Mouse (Mus musculus): ENCODE data around the gene Haus5. TPM values are rescaled to one million over a fixed set of nuclear protein-coding genes. Genes with fewer than 3 reads are reported as not detected.

The Haus5 gene
- total and polyA plus RNA-seq, 3 experiments, result 32.3 to 50.9 (median 45.6) TPM

DNA sequence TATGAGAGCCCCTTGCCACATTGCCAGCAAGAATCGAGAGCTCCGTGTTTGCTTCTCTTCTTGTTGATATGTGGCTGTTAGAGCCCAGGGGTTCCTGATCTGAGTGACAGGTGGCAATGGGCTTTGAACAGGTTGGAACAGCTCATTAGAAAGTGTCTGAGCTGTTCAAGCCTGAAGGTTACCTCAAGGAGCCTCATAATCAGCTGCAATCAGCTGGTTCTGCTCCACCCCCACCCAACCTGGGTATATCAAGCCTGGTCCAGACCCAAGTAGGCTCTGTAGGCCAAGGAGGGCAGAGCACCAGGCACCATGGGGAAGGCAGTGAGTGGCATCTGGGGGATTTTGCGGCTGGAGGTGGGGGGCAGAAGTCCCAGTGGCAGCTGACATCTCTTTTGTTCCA lies 47.1 kb upstream of the Haus5 start, which contains the start of gene Atp4a:
TSS of gene Atp4a (plus strand) at position 268 of the 400 bp plus-strand sequence.
- DNase-seq (ENCODE audit: extremely low read depth), result no peak
- Histone ChIP-seq H3K79me2 (replicated peaks; ENCODE audit: control insufficient read depth, extremely low read depth, insufficient read depth, poor library complexity, severe bottlenecking) (no peaks in the 10 kb centered on the region), H3K9me3 (replicated peaks; ENCODE audit: low read length) (no peaks in the 10 kb centered on the region), H3K36me3 (replicated peaks in 1 of 2; ENCODE audit: control insufficient read depth in 1 of 2, insufficient read depth in 1 of 2, low read length in 1 of 2) (no peaks in the 10 kb centered on the region), H3K4me3 (replicated peaks in 1 of 3; ENCODE audit: low read depth in 2 of 3, low read length in 2 of 3, poor library complexity in 1 of 3) (no peak within 1 kb of the TSS), H3K4me2 (ENCODE audit: insufficient read depth, low read depth, poor library complexity, severe bottlenecking) (no peak within 1 kb of the TSS), H3K9ac (ENCODE audit: insufficient read depth, low read depth) (no peak within 1 kb of the TSS), H3K27me3 (replicated peaks) (peaks cover 30% of the 10 kb centered on the region), H3K4me1 (ENCODE audit: control insufficient read depth in 1 of 2, insufficient read depth in 2 of 2) (peaks cover 5 to 17% of the 10 kb centered on the region in 2 experiments; a peak in 3 of 4 replicates), H3K27ac (ENCODE audit: insufficient read depth, low read depth) (no peak within 1 kb of the TSS)
- dilution Hi-C loops (cut with MboI; ENCODE audit: extremely low pct_ligation_motif_present, extremely low pct_unique_long_range_greater_than_20kb, low sequenced_read_pairs), result no loop called here
- in situ Hi-C loops (cut with MboI; ENCODE audit: low pct_ligation_motif_present, low pct_unique_long_range_greater_than_20kb, low sequenced_read_pairs), result loop anchor here (5.0 kb wide), 1 partner anchor 35 kb away; no protein-coding TSS in a partner anchor
- TF ChIP-seq CHD1 (IDR thresholded peaks at IDR 0.05; ENCODE audit: low read depth, low read length) (no peak), ZC3H11A (IDR thresholded peaks at IDR 0.05; ENCODE audit: low read depth, low read length) (no peak), NRF1 (IDR thresholded peaks at IDR 0.05; ENCODE audit: low read depth, low read length) (no peak), MXI1 (IDR thresholded peaks at IDR 0.05; ENCODE audit: low read depth, low read length) (no peak), CTCF (conservative IDR thresholded peaks at IDR 0.05 in 1 of 2, IDR thresholded peaks at IDR 0.05 in 1 of 2; ENCODE audit: low read depth in 2 of 2, low read length in 2 of 2) (no peak), EP300 (IDR thresholded peaks at IDR 0.05; ENCODE audit: low read length) (no peak), E2F4 (IDR thresholded peaks at IDR 0.05; ENCODE audit: insufficient replicate concordance, low read depth, low read length) (no peak), NELFE (IDR thresholded peaks at IDR 0.05; ENCODE audit: low read depth, low read length) (no peak), TBP (conservative IDR thresholded peaks at IDR 0.05; ENCODE audit: low read depth, low read length) (no peak), MAX (IDR thresholded peaks at IDR 0.05; ENCODE audit: low read length) (no peak), JUN (IDR thresholded peaks at IDR 0.05; ENCODE audit: insufficient read depth, low read depth, low read length) (no peak), ETS1 (conservative IDR thresholded peaks at IDR 0.05; ENCODE audit: low read depth, low read length) (no peak), ELF1 (IDR thresholded peaks at IDR 0.05; ENCODE audit: low read depth, low read length) (no peak), MAFK (IDR thresholded peaks at IDR 0.05; ENCODE audit: insufficient replicate concordance, low read length) (no peak), ZKSCAN1 (IDR thresholded peaks at IDR 0.05; ENCODE audit: borderline replicate concordance, low read depth, low read length) (no peak)

- in situ Hi-C loops (cut with MboI; ENCODE audit: low pct_ligation_motif_present, low pct_unique_long_range_greater_than_20kb, low sequenced_read_pairs), result no loop called here
- Histone ChIP-seq H3K27me3 (replicated peaks) (peaks cover 15% of the 10 kb centered on the region), H3K9ac (ENCODE audit: insufficient read depth, low read depth) (no peak overlapping the region), H3K4me3 (replicated peaks in 1 of 3; ENCODE audit: low read depth in 2 of 3, low read length in 2 of 3, poor library complexity in 1 of 3) (no peak overlapping the region), H3K4me1 (ENCODE audit: control insufficient read depth in 1 of 2, insufficient read depth in 2 of 2) (peaks cover 0 to 4% of the 10 kb centered on the region in 2 experiments; a peak in 1 of 4 replicates), H3K79me2 (replicated peaks; ENCODE audit: control insufficient read depth, extremely low read depth, insufficient read depth, poor library complexity, severe bottlenecking) (no peaks in the 10 kb centered on the region), H3K9me3 (replicated peaks; ENCODE audit: low read length) (no peaks in the 10 kb centered on the region), H3K4me2 (ENCODE audit: insufficient read depth, low read depth, poor library complexity, severe bottlenecking) (no peak overlapping the region), H3K27ac (ENCODE audit: insufficient read depth, low read depth) (no peak overlapping the region), H3K36me3 (replicated peaks in 1 of 2; ENCODE audit: control insufficient read depth in 1 of 2, insufficient read depth in 1 of 2, low read length in 1 of 2) (no peaks in the 10 kb centered on the region)
- TF ChIP-seq USF2 (conservative IDR thresholded peaks at IDR 0.05; ENCODE audit: low read depth, low read length), result no peak
- TF ChIP-seq IRF4 (IDR thresholded peaks at IDR 0.05; ENCODE audit: low read depth, low read length), result no peak
- TF ChIP-seq E2F4 (IDR thresholded peaks at IDR 0.05; ENCODE audit: insufficient replicate concordance, low read depth, low read length), result no peak
- no peak for DNase-seq (ENCODE audit: extremely low read depth)
- dilution Hi-C loops (cut with MboI; ENCODE audit: extremely low pct_ligation_motif_present, extremely low pct_unique_long_range_greater_than_20kb, low sequenced_read_pairs), result no loop called here
Measured at GRCm38 (mm10) chr7:30707441-30707840, 42.6 kb upstream of the Haus5 start.

Data from CH12.LX (cell line).